Mouse (Mus musculus): ENCODE results near the gene Slc6a6. TPM values are rescaled to one million over a fixed set of nuclear protein-coding genes. Genes with fewer than 3 reads are reported as not detected.

The Slc6a6 gene
- total and polyA plus RNA-seq, 3 experiments = 54.6 to 90.0 TPM; not detected in 1

- peaks cover 62% of the 10 kb centered on the region for H3K79me2 ChIP-seq (ENCODE audit: control insufficient read depth, insufficient read depth, low read length, poor library complexity)
- peaks cover 14 to 32% of the 10 kb centered on the region in 2 experiments for H3K4me1 ChIP-seq (ENCODE audit: control insufficient read depth in 1 of 2, insufficient read depth in 2 of 2, low read length in 2 of 2)
- TF ChIP-seq TCF12 (IDR thresholded peaks at IDR 0.05; ENCODE audit: low read depth, low read length) = no peak
- TF ChIP-seq CTCF (IDR thresholded peaks at IDR 0.05 in 2 of 3, conservative IDR thresholded peaks at IDR 0.05 in 1 of 3; ENCODE audit: control insufficient read depth in 1 of 3, insufficient read depth in 1 of 3, low read depth in 2 of 3, low read length in 3 of 3, poor library complexity in 1 of 3, severe bottlenecking in 1 of 3) = no peak
- no peak for TF ChIP-seq CHD1 (IDR thresholded peaks at IDR 0.05; ENCODE audit: low read depth, low read length)
- TF ChIP-seq MXI1 (IDR thresholded peaks at IDR 0.05; ENCODE audit: low read depth, low read length) = no peak
- TF ChIP-seq USF1 (IDR thresholded peaks at IDR 0.05; ENCODE audit: low read depth, low read length) = no peak
- no peak for TF ChIP-seq MYC (IDR thresholded peaks at IDR 0.05; ENCODE audit: low read depth, low read length)
- no peak for TF ChIP-seq TBP (IDR thresholded peaks at IDR 0.05; ENCODE audit: low read depth, low read length)
- TF ChIP-seq HCFC1 (IDR thresholded peaks at IDR 0.05; ENCODE audit: low read depth, low read length) = no peak
- no peak for TF ChIP-seq MAZ (IDR thresholded peaks at IDR 0.05; ENCODE audit: low read depth, low read length)
- TF ChIP-seq MYB (IDR thresholded peaks at IDR 0.05; ENCODE audit: low read depth, low read length) = no peak
- TF ChIP-seq BHLHE40 (IDR thresholded peaks at IDR 0.05; ENCODE audit: borderline replicate concordance, low read depth, low read length) = no peak
- TF ChIP-seq MAFK (IDR thresholded peaks at IDR 0.05; ENCODE audit: borderline replicate concordance, low read depth, low read length) = no peak
- TF ChIP-seq RCOR1 (IDR thresholded peaks at IDR 0.05; ENCODE audit: low read depth, low read length) = no peak
- H3K9me3 ChIP-seq (replicated peaks; ENCODE audit: insufficient read depth, low read length) = no peaks in the 10 kb centered on the region
- H3K4me3 ChIP-seq (ENCODE audit: control insufficient read depth in 1 of 2, insufficient read depth in 1 of 2, low read depth in 2 of 2, low read length in 2 of 2) = no peak overlapping the region
- no peak overlapping the region for H3K27ac ChIP-seq (ENCODE audit: control insufficient read depth, low read depth, low read length)
- DNase-seq (ENCODE audit: low read depth, low spot score) = no peak
- no peaks in the 10 kb centered on the region for H3K27me3 ChIP-seq (ENCODE audit: control insufficient read depth in 1 of 2, insufficient read depth in 2 of 2, low read length in 2 of 2)
- H3K9ac ChIP-seq (ENCODE audit: control insufficient read depth, low read depth, low read length, poor library complexity, severe bottlenecking) = no peak overlapping the region
- peaks cover 3 to 26% of the 10 kb centered on the region in 2 experiments; a peak in 3 of 4 replicates for H3K36me3 ChIP-seq (ENCODE audit: control insufficient read depth in 1 of 2, insufficient read depth in 2 of 2, low read length in 2 of 2)
These were observed 4.2 kb downstream of the Slc6a6 start for GRCm38 (mm10) chr6:91688021-91688420.

- Histone ChIP-seq H3K9me3 (replicated peaks; ENCODE audit: insufficient read depth, low read length) (no peaks in the 10 kb centered on the region), H3K36me3 (ENCODE audit: control insufficient read depth in 1 of 2, insufficient read depth in 2 of 2, low read length in 2 of 2) (peaks cover 3 to 24% of the 10 kb centered on the region in 2 experiments; a peak in 3 of 4 replicates), H3K4me1 (ENCODE audit: control insufficient read depth in 1 of 2, insufficient read depth in 2 of 2, low read length in 2 of 2) (peaks cover 14 to 30% of the 10 kb centered on the region in 2 experiments), H3K4me3 (ENCODE audit: control insufficient read depth in 1 of 2, insufficient read depth in 1 of 2, low read depth in 2 of 2, low read length in 2 of 2) (no peak overlapping the region), H3K9ac (ENCODE audit: control insufficient read depth, low read depth, low read length, poor library complexity, severe bottlenecking) (no peak overlapping the region), H3K79me2 (ENCODE audit: control insufficient read depth, insufficient read depth, low read length, poor library complexity) (peaks cover 62% of the 10 kb centered on the region), H3K27ac (ENCODE audit: control insufficient read depth, low read depth, low read length) (peak overlapping the region; percentile 43), H3K27me3 (ENCODE audit: control insufficient read depth in 1 of 2, insufficient read depth in 2 of 2, low read length in 2 of 2) (no peaks in the 10 kb centered on the region)
- DNase-seq (ENCODE audit: low read depth, low spot score) = peak; percentile 77
- TF ChIP-seq ETS1 (IDR thresholded peaks at IDR 0.05; ENCODE audit: low read depth, low read length) = peak; percentile 53; the same call in 1 of the 2 replicates
- no peak for TF ChIP-seq MAFK (IDR thresholded peaks at IDR 0.05; ENCODE audit: borderline replicate concordance, low read depth, low read length)
- no peak for TF ChIP-seq HCFC1 (IDR thresholded peaks at IDR 0.05; ENCODE audit: low read depth, low read length)
- TF ChIP-seq ZKSCAN1 (IDR thresholded peaks at IDR 0.05; ENCODE audit: low read depth, low read length) = no peak
- no peak for TF ChIP-seq NRF1 (IDR thresholded peaks at IDR 0.05; ENCODE audit: insufficient read depth, low read depth, low read length, poor library complexity, severe bottlenecking)
- 0 out of 4 replicates have a peak, but pooled peaks of 1 of the 2 experiments have one; percentile 40 for TF ChIP-seq EP300 (IDR thresholded peaks at IDR 0.05; ENCODE audit: low read depth in 1 of 2, low read length in 2 of 2)
- TF ChIP-seq NELFE (IDR thresholded peaks at IDR 0.05; ENCODE audit: low read depth, low read length) = no peak
- TF ChIP-seq SIN3A (IDR thresholded peaks at IDR 0.05; ENCODE audit: low read length) = no peak
- no peak for TF ChIP-seq CHD2 (IDR thresholded peaks at IDR 0.05; ENCODE audit: low read length)
- TF ChIP-seq MYC (IDR thresholded peaks at IDR 0.05; ENCODE audit: low read depth, low read length) = no peak
- TF ChIP-seq TCF12 (IDR thresholded peaks at IDR 0.05; ENCODE audit: low read depth, low read length) = no peak
- TF ChIP-seq ELF1 (IDR thresholded peaks at IDR 0.05; ENCODE audit: low read depth, low read length) = no peak
- 0 out of 2 replicates have a peak, but pooled peaks have one; percentile 27 for TF ChIP-seq GATA1 (IDR thresholded peaks at IDR 0.05; ENCODE audit: low read depth, low read length)
- TF ChIP-seq ZC3H11A (IDR thresholded peaks at IDR 0.05; ENCODE audit: low read depth, low read length) = no peak
- TF ChIP-seq MYB (IDR thresholded peaks at IDR 0.05; ENCODE audit: low read depth, low read length) = no peak
- TF ChIP-seq MEF2A (IDR thresholded peaks at IDR 0.05; ENCODE audit: extremely low read depth, insufficient replicate concordance, low read depth, low read length, poor library complexity, severe bottlenecking) = no peak
- no peak for TF ChIP-seq UBTF (IDR thresholded peaks at IDR 0.05; ENCODE audit: borderline replicate concordance, insufficient read depth, low read depth, low read length)
- no peak for TF ChIP-seq ZMIZ1 (IDR thresholded peaks at IDR 0.05; ENCODE audit: low read depth, low read length)
- TF ChIP-seq MAX (IDR thresholded peaks at IDR 0.05; ENCODE audit: low read length) = no peak
- no peak for TF ChIP-seq POLR2AphosphoS2 (IDR thresholded peaks at IDR 0.05; ENCODE audit: low read length)
- TF ChIP-seq BHLHE40 (IDR thresholded peaks at IDR 0.05; ENCODE audit: borderline replicate concordance, low read depth, low read length) = no peak
- TF ChIP-seq USF1 (IDR thresholded peaks at IDR 0.05; ENCODE audit: low read depth, low read length) = no peak
- TF ChIP-seq USF2 (IDR thresholded peaks at IDR 0.05; ENCODE audit: borderline replicate concordance in 1 of 2, insufficient read depth in 1 of 2, low read depth in 1 of 2, low read length in 2 of 2) = no peak
- TF ChIP-seq POLR2A (IDR thresholded peaks at IDR 0.05; ENCODE audit: control insufficient read depth in 1 of 2, insufficient read depth in 1 of 2, low read depth in 1 of 2, low read length in 2 of 2, poor library complexity in 1 of 2) = no peak
These were observed 5.4 kb downstream of the Slc6a6 start for GRCm38 (mm10) chr6:91689231-91689630.
